Mouse (Mus musculus) cerebellum, postnatal 14 days (tissue): Measurements from ENCODE around the gene Rplp2.
A peak's percentile ranks its signal among the peaks of the same experiment; 100 is the strongest.

Experiments used
- DNase-seq, 2 experiments: peaks; one replicate each; pipeline ENCODE4 v3.0.0; 2021; ENCODE audit warnings: mixed read lengths in 2 of 2

Rplp2 gene

GRCm38 (mm10) chr7:141485186-141485585 is 38.0 kb downstream of the Rplp2 start:
- DNase-seq, result peak in 1 of 2 experiments; percentile 65

DNA sequence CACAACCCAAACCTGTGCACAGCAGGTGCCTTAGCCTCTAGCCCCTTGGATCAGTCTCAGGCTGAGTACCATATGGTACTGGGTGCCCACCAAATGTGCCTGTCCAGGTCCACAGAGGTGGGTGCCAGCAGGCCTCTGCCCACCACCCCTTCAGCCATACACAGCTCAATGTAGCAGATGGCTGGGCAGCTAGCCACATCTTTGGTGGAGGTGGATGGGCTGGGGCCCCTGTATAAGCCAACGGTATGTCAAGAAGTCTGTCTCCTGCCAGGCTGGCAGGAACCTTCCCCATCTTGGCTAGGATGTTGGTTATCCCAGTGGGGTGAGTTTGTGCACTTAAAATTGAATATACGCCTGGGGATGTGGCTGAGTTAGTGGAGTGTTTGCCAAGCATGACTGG is 38.4 kb downstream of the Rplp2 start:
- DNase-seq, result peak; percentile 98 to 99

GRCm38 (mm10) chr7:141486239-141486638 is 39.1 kb downstream of the Rplp2 start:
- no peak for DNase-seq

DNA sequence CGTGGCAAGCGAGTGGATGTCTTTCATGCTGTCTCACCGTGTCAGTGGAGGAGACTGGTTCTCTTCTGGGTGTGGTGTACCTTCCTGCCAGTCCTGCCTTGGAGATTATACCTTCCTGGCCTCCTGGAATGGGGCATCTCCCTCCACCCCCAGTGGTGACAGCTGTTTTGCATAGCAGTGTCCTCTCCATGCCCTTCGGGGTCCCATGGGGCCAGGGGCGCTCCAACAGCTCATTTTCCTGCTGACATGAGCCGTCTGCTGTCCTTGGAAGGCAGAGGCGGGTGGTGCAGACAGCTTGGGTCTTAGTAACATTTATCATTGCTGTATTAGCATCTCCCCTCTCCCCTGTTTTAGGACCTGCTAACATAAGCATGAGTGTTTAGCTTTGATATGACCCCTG is 40.0 kb downstream of the Rplp2 start:
- peak in 1 of 2 experiments; percentile 44 for DNase-seq

GRCm38 (mm10) chr7:141491151-141491550 is 44.0 kb downstream of the Rplp2 start:
- no peak for DNase-seq

- peak in 1 of 2 experiments; percentile 65 for DNase-seq
Observed at GRCm38 (mm10) chr7:141492738-141493137, 45.6 kb downstream of the Rplp2 start.

DNA sequence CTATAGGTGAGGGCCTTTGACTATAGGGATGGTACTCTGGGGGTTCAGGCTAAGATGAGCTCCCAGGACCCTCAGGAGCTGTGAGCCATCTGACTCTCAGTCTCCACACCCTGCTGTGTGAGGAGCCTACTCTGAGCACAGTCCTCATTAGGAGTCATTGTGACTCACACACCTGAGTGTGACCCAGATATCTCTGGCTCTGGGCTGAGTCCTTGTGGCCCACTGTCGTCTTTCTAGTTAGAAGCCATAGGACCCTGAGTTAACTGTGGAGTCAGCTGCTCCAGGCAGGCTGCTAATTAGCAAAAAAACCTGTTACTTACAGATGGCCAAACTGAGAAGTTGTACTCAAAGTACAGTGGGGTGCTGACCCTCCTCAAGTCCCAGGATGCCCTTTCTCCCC is 46.6 kb downstream of the Rplp2 start:
- peak in 1 of 2 experiments; percentile 33 for DNase-seq

DNA sequence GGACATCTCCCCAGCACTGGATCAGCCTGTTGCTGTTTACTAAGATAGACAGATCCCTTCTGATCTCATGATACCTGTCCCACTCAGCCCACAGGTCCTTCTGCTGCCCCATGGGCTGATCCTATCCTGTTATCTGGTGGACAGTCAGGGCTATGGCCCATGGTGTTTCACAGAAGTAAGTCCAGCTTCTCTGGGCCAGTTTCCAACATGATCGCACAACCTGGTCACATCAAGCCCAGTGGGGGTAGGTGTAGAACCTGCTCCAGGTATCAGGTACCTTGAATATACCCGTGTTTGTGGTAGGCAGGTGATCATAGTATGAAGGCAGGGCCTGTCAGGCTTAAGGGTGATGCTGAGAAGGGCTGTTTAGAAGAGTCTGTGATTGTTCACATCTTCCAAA is 48.2 kb downstream of the Rplp2 start:
- DNase-seq, result peak in 1 of 2 experiments; percentile 52

GRCm38 (mm10) chr7:141495940-141496339 is 48.8 kb downstream of the Rplp2 start:
- peak; percentile 63 for DNase-seq

DNA sequence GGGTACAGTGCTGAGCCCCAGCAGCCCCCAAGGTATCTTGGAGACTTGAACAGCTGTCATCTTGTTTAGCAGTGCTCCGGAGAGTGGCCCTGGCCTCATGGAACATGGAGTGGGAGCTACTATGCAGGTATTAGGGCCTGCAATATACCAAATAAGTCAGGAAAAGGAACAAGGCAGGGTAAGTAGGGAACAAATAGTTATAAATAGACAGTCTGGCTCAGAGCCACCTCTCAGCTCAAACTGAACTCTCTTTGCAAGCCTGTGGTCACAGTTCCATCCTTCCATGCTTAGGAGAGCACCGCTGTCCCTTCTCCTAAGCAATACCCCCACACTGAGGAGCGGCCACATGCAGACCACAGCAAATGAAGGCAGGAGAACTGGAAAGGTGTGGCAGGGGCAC is 50.4 kb downstream of the Rplp2 start:
- DNase-seq, result peak in 1 of 2 experiments; percentile 43
